Mouse (Mus musculus): ENCODE measurements around the gene Mettl1.

- TF ChIP-seq CTCF (IDR thresholded peaks at IDR 0.05; ENCODE audit: borderline replicate concordance, insufficient read depth, low read length), result no peak
- no peak for TF ChIP-seq POLR2A (IDR thresholded peaks at IDR 0.05; ENCODE audit: low read depth, low read length)
Measured at GRCm38 (mm10) chr10:127002765-127003164, 38.4 kb upstream of the Mettl1 start.

All from embryonic fibroblast, embryonic 13.5 days (primary cell).